Mouse (Mus musculus) embryonic facial prominence, embryonic 13.5 days (tissue): Measurements from ENCODE around the gene Apoa1. TPM values are rescaled to one million over a fixed set of nuclear protein-coding genes. Genes with fewer than 3 reads are reported as not detected.

Experiments
- ATAC-seq: fragments of 200-750 bp; cut with Nextera tagmentation; 2 replicates; pipeline ENCODE4 v1.8.0; 2017; ENCODE audit warnings: low read depth; ENCODE audit not compliant: insufficient number of reproducible peaks, insufficient read depth, low FRiP score, low TSS enrichment
- H3K27ac ChIP-seq: fragments of 300-500 bp; sonication (generic); 2 replicates; pipeline ENCODE4 v1.5.1; 2015; ENCODE audit warnings: moderate library complexity, mild to moderate bottlenecking, inconsistent platforms
- H3K27me3 ChIP-seq: fragments of 300-500 bp; sonication (generic); 2 replicates; pipeline ENCODE4 v1.6.1; 2015; ENCODE audit warnings: mild to moderate bottlenecking, inconsistent platforms
- H3K36me3 ChIP-seq: fragments of 300-500 bp; sonication (generic); 2 replicates; pipeline ENCODE4 v1.6.1; 2015; ENCODE audit warnings: mild to moderate bottlenecking, inconsistent platforms
- H3K4me1 ChIP-seq: fragments of 300-500 bp; sonication (generic); 2 replicates; pipeline ENCODE4 v1.6.1; 2015; ENCODE audit warnings: inconsistent platforms
- H3K4me2 ChIP-seq: fragments of 300-500 bp; sonication (generic); 2 replicates; pipeline ENCODE4 v1.6.1; 2015; ENCODE audit warnings: moderate library complexity, mild to moderate bottlenecking, inconsistent platforms
- H3K4me3 ChIP-seq: fragments of 300-500 bp; sonication (generic); 2 replicates; pipeline ENCODE4 v1.5.1; 2015; ENCODE audit warnings: mild to moderate bottlenecking, inconsistent platforms
- H3K9ac ChIP-seq: fragments of 300-500 bp; sonication (generic); 2 replicates; pipeline ENCODE4 v1.6.1; 2015; ENCODE audit warnings: mild to moderate bottlenecking, inconsistent platforms
- H3K9me3 ChIP-seq: fragments of 300-500 bp; sonication (generic); 2 replicates; pipeline ENCODE4 v1.6.1; 2016; ENCODE audit warnings: inconsistent platforms
- WGBS: fragments of 180-500 bp; shearing (Covaris S2); methylation state at CpG from one replicate; pipeline ENCODE4 v1.1.7; 2015; ENCODE audit warnings: mixed read lengths; 5-methylcytosine and 5-hydroxymethylcytosine counted together
- polyA plus RNA-seq: library from polyadenylated mRNA; unstranded; fragments of >200 nt; fragmentation: Nextera tagmentation; extraction: Ambion mirVana; gene quantifications from 2 replicates; pipeline ENCODE4 v1.2.1, GENCODE M21; 2015

Apoa1 gene
- polyA plus RNA-seq = 1.3 and 69.1 TPM in 2 replicates

DNA sequence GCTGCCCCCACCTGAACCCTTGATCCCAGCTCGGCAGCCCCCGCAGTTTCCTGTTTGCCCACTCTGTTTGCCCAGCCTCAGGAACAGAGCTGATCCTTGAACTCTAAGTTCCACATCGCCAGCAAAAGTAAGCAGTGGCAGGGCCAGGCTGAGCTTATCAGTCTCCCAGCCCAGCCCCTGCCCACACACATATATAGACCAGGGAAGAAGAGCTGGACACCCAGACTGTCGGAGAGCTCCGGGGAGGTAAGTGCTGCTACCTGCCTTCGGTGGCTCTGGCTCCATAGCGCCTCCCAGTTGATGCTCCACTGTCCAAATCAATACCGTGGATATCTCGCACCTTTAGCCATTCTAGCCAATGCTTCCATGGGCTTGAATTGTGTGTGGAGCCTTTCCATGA, at the start of gene Apoa1:
TSS of gene Apoa1 (plus strand) at position 90 of the 400 bp plus-strand sequence.
- ATAC-seq = no peak
- no peak within 1 kb of the TSS for H3K4me2 ChIP-seq
- H3K36me3 ChIP-seq = peaks cover 2% of the 10 kb centered on the region; the same call in 1 of the 2 replicates

DNA sequence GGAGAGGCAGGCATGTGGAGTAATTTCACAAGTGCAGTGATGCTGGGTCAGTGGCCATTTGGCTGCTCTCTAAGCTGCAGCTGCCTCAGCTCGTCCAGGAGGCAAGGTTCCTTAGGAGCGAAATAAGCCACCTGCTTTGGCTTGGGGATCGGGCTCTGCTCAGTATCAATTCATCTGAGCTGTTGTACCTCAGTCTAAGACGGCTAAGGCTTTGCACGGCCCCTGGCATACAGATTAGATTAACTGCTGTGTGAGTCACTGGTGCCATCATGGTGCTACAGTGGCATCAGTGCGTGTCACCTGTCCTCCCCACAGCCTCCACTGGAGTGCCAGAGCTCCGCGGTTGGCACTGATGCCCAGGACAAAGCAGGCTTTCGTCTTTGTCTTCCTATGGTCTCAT, 49.8 kb upstream of the Apoa1 start:
- Histone ChIP-seq H3K27ac (no peak overlapping the region), H3K4me3 (no peak overlapping the region), H3K27me3 (no peaks in the 10 kb centered on the region), H3K9ac (no peak overlapping the region), H3K36me3 (peaks cover 11% of the 10 kb centered on the region), H3K4me2 (no peak overlapping the region), H3K4me1 (peaks cover 23% of the 10 kb centered on the region), H3K9me3 (no peaks in the 10 kb centered on the region)
- no peak for ATAC-seq
- 89% methylated on average over 9 of the region's 9 CpGs for WGBS

More for the DNA sequence above, at the start of gene Apoa1:
- WGBS = 70% methylated on average over 9 of the region's 9 CpGs
- peaks cover 11% of the 10 kb centered on the region for H3K27me3 ChIP-seq
- no peak within 1 kb of the TSS for H3K9ac ChIP-seq
- H3K4me3 ChIP-seq = no peak within 1 kb of the TSS
- H3K27ac ChIP-seq = no peak within 1 kb of the TSS
- H3K4me1 ChIP-seq = peaks cover 12% of the 10 kb centered on the region
- no peaks in the 10 kb centered on the region for H3K9me3 ChIP-seq

- Histone ChIP-seq H3K27me3 (no peaks in the 10 kb centered on the region), H3K9me3 (no peaks in the 10 kb centered on the region), H3K9ac (no peak overlapping the region), H3K4me3 (no peak overlapping the region), H3K27ac (no peak overlapping the region), H3K4me1 (0 out of 2 replicates have a peak, but pooled peaks cover 3% of the 10 kb centered on the region), H3K4me2 (no peak overlapping the region), H3K36me3 (peaks cover 11% of the 10 kb centered on the region)
- 76% methylated on average over 8 of the region's 8 CpGs for WGBS
- no peak for ATAC-seq
Measured at GRCm38 (mm10) chr9:46181297-46181696, 47.1 kb upstream of the Apoa1 start.

- 68% methylated on average over 5 of the region's 5 CpGs for WGBS
- Histone ChIP-seq H3K4me1 (peaks cover 5% of the 10 kb centered on the region), H3K27ac (0 out of 2 replicates have a peak overlapping the region, but pooled peaks have one; percentile 16), H3K4me3 (no peak overlapping the region), H3K36me3 (peaks cover 6% of the 10 kb centered on the region; the same call in 1 of the 2 replicates), H3K9ac (no peak overlapping the region), H3K27me3 (no peaks in the 10 kb centered on the region), H3K9me3 (no peaks in the 10 kb centered on the region), H3K4me2 (no peak overlapping the region)
- ATAC-seq = no peak
Measured at GRCm38 (mm10) chr9:46184542-46184941, 43.8 kb upstream of the Apoa1 start.

DNA sequence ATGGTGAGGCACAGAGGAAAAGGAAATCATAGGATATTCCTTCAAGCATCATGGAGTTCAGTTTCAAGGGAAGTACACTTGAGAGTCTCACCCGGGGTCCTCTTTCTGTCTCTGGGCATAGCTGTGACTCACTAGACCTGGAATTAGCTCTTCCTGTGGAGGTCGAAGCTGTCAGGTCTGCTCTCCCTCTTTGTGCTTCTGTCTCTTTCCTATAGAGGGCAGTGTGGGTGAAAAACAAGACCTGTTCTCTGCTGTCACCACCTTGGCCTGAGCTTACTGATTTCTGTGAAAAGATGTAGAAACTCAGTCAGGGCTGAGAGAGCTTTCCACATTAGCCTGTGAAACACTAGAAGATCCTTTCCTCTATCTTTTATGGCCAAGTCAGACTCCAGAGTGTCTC, 43.2 kb upstream of the Apoa1 start:
- peaks cover 6% of the 10 kb centered on the region; the same call in 1 of the 2 replicates for H3K36me3 ChIP-seq
- 42% methylated on average over 2 of the region's 2 CpGs for WGBS
- H3K9ac ChIP-seq = no peak overlapping the region
- no peak overlapping the region for H3K27ac ChIP-seq
- no peak overlapping the region for H3K4me2 ChIP-seq
- no peaks in the 10 kb centered on the region for H3K27me3 ChIP-seq
- no peak for ATAC-seq
- H3K9me3 ChIP-seq = no peaks in the 10 kb centered on the region
- H3K4me1 ChIP-seq = peaks cover 5% of the 10 kb centered on the region
- no peak overlapping the region for H3K4me3 ChIP-seq

DNA sequence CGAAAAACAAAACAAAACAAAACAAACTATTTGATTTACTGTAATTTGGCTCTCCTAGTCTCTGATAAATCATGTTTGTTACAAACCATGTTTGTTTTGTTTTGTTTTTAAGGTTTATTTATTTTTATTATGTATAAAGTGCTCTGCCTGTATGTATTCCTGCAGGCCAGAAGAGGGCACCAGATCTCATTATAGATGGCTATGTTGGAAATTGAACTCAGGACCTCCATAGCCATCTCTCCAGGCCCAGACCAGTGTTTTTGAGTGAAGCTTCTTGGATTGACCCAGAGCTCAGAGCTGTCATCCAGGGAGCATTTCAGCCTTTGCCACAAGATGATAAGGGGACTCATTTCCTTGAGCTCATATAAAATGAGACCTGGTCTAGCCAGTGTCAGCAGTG, 42.0 kb upstream of the Apoa1 start:
- Histone ChIP-seq H3K4me3 (no peak overlapping the region), H3K9me3 (no peaks in the 10 kb centered on the region), H3K9ac (no peak overlapping the region), H3K4me2 (no peak overlapping the region), H3K27me3 (no peaks in the 10 kb centered on the region), H3K4me1 (peaks cover 13% of the 10 kb centered on the region), H3K27ac (no peak overlapping the region), H3K36me3 (peaks cover 6% of the 10 kb centered on the region; the same call in 1 of the 2 replicates)
- no peak for ATAC-seq
- WGBS = 83% methylated on average over 1 of the region's 1 CpGs

- ATAC-seq = no peak
- Histone ChIP-seq H3K27ac (no peak overlapping the region), H3K4me3 (no peak overlapping the region), H3K4me2 (no peak overlapping the region), H3K4me1 (peaks cover 13% of the 10 kb centered on the region), H3K36me3 (peaks cover 6% of the 10 kb centered on the region; the same call in 1 of the 2 replicates), H3K9ac (no peak overlapping the region), H3K9me3 (no peaks in the 10 kb centered on the region), H3K27me3 (no peaks in the 10 kb centered on the region)
- 72% methylated on average over 4 of the region's 4 CpGs for WGBS
Measured at GRCm38 (mm10) chr9:46188370-46188769, 40.0 kb upstream of the Apoa1 start.

DNA sequence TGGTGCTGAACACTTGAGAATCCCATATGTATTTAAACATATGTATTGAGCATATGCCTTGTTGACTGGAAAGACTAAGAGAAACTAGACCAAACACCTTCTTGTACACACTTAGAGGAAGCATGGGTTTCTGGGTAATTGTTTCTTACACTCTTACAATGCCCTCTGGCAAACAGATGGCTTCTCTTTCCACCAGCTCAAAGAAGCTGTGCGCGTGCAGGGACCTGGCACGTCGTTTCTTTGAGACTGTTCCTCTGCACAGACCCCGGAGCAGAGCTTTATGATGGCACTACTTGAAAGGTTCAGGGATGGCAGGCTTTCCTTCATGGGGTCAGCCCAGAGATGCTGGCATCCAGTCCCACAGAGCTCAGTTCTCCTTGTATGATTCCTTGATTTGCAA, 39.4 kb upstream of the Apoa1 start:
- Histone ChIP-seq H3K4me2 (no peak overlapping the region), H3K9me3 (no peaks in the 10 kb centered on the region), H3K36me3 (peaks cover 6% of the 10 kb centered on the region; the same call in 1 of the 2 replicates), H3K4me3 (no peak overlapping the region), H3K27me3 (no peaks in the 10 kb centered on the region), H3K9ac (peak overlapping the region; percentile 36; the same call in 1 of the 2 replicates), H3K4me1 (peaks cover 13% of the 10 kb centered on the region), H3K27ac (no peak overlapping the region)
- WGBS = 40% methylated on average over 5 of the region's 5 CpGs
- ATAC-seq = no peak

DNA sequence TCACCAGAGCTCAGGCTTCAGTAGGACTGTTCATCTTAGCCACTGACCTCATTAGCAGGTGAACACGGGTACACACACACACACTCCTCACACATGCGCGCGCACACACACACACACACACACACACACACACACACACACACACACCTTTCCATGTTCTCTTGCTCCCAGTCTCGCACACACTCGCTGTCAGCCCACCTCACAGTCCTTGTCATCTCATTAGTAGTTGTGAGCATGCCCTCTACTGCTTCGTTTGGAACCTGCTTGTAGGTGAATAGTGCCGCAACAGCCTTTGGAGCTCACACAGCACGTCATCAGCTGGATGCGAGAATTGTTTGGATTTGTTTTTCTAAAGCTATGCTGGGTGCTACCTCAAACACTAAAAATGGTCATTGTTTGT, 39.0 kb upstream of the Apoa1 start:
- Histone ChIP-seq H3K27me3 (no peaks in the 10 kb centered on the region), H3K9me3 (no peaks in the 10 kb centered on the region), H3K27ac (no peak overlapping the region), H3K36me3 (peaks cover 9% of the 10 kb centered on the region), H3K4me2 (no peak overlapping the region), H3K4me3 (no peak overlapping the region), H3K4me1 (peaks cover 13% of the 10 kb centered on the region), H3K9ac (peak overlapping the region; percentile 36; the same call in 1 of the 2 replicates)
- no peak for ATAC-seq
- WGBS = 85% methylated on average over 10 of the region's 10 CpGs

DNA sequence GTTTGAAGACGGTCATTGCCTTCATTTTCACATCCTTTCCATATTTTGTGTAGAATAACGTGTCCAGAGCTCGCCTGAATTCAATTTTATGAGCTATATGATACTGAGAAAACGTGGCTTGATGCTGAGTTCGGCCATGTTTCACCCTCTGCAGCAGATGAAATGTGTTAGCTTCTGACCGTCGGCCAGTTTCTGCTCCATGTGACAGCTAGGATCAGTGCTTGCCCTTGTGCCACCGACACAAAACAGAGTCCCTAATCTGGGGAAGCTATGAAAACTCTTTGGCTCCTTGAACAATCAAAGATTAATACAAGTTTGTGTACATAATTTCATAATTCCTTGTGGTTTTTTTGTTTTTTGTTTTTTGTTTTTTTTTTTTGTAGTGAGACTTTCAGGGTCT, 37.1 kb upstream of the Apoa1 start:
- Histone ChIP-seq H3K27ac (peak overlapping the region; percentile 66), H3K9ac (0 out of 2 replicates have a peak overlapping the region, but pooled peaks have one; percentile 32)
- ATAC-seq = no peak

GRCm38 (mm10) chr9:46191644-46192043, 36.7 kb upstream of the Apoa1 start:
- peaks cover 13% of the 10 kb centered on the region for H3K4me1 ChIP-seq
- peaks cover 31% of the 10 kb centered on the region for H3K36me3 ChIP-seq
- no peaks in the 10 kb centered on the region for H3K9me3 ChIP-seq
- H3K27me3 ChIP-seq = no peaks in the 10 kb centered on the region
- WGBS = 15% methylated on average over 1 of the region's 1 CpGs
- H3K9ac ChIP-seq = no peak overlapping the region
- no peak overlapping the region for H3K27ac ChIP-seq
- H3K4me2 ChIP-seq = no peak overlapping the region
- H3K4me3 ChIP-seq = no peak overlapping the region
- no peak for ATAC-seq

More for the DNA sequence above, 37.1 kb upstream of the Apoa1 start:
- 36% methylated on average over 8 of the region's 8 CpGs for WGBS
- no peak overlapping the region for H3K4me2 ChIP-seq
- H3K4me1 ChIP-seq = peaks cover 13% of the 10 kb centered on the region
- peaks cover 27% of the 10 kb centered on the region for H3K36me3 ChIP-seq
- H3K4me3 ChIP-seq = no peak overlapping the region
- H3K27me3 ChIP-seq = no peaks in the 10 kb centered on the region
- H3K9me3 ChIP-seq = no peaks in the 10 kb centered on the region

- Histone ChIP-seq H3K9me3 (no peaks in the 10 kb centered on the region), H3K36me3 (peaks cover 35% of the 10 kb centered on the region), H3K4me3 (no peak overlapping the region), H3K9ac (no peak overlapping the region), H3K4me1 (peaks cover 13% of the 10 kb centered on the region), H3K27ac (no peak overlapping the region), H3K27me3 (no peaks in the 10 kb centered on the region), H3K4me2 (no peak overlapping the region)
- 87% methylated on average over 6 of the region's 6 CpGs for WGBS
- ATAC-seq = no peak
Measured at GRCm38 (mm10) chr9:46192642-46193041, 35.7 kb upstream of the Apoa1 start.
